Mouse (Mus musculus) stomach, embryonic 16.5 days (tissue): Measurements from ENCODE around the gene Myom1. TPM values are rescaled to one million over a fixed set of nuclear protein-coding genes. Genes with fewer than 3 reads are reported as not detected.

Experiments used
- ATAC-seq: fragments of 200-750 bp; cut with Nextera tagmentation; 2 replicates; pipeline ENCODE4 v1.8.0; 2017; ENCODE audit warnings: moderate number of reproducible peaks, moderate TSS enrichment; ENCODE audit not compliant: insufficient read depth, low FRiP score
- H3K27ac ChIP-seq: fragments of 300-500 bp; sonication (generic); 2 replicates; pipeline ENCODE4 v1.5.1; 2014; ENCODE audit warnings: low read length
- H3K27me3 ChIP-seq: fragments of 300-500 bp; sonication (generic); 2 replicates; pipeline ENCODE4 v1.6.1; 2014; ENCODE audit warnings: low read length, control low read depth, mixed read lengths; ENCODE audit not compliant: control insufficient read depth, insufficient read depth
- H3K36me3 ChIP-seq: fragments of 300-500 bp; sonication (generic); 2 replicates; pipeline ENCODE4 v1.6.1; 2014; ENCODE audit warnings: low read length; ENCODE audit not compliant: control insufficient read depth, insufficient read depth
- H3K4me1 ChIP-seq: fragments of 300-500 bp; sonication (generic); 2 replicates; pipeline ENCODE4 v1.6.1; 2014; ENCODE audit warnings: low read length, control low read depth, mixed read lengths; ENCODE audit not compliant: control insufficient read depth, insufficient read depth
- H3K4me2 ChIP-seq: fragments of 300-500 bp; sonication (generic); 2 replicates; pipeline ENCODE4 v1.6.1; 2014; ENCODE audit warnings: low read depth, low read length, mixed read lengths
- H3K4me3 ChIP-seq: fragments of 300-500 bp; sonication (generic); replicated peaks from 2 replicates; pipeline ENCODE4 v1.5.1; 2014; ENCODE audit warnings: mild to moderate bottlenecking, low read length
- H3K9ac ChIP-seq: fragments of 300-500 bp; sonication (generic); 2 replicates; pipeline ENCODE4 v1.6.1; 2014; ENCODE audit warnings: low read length
- H3K9me3 ChIP-seq: fragments of 300-500 bp; sonication (generic); replicated peaks from 2 replicates; pipeline ENCODE4 v1.6.1; 2016; ENCODE audit warnings: low read length, control low read depth; ENCODE audit not compliant: control insufficient read depth
- WGBS: fragments of 180-500 bp; shearing (Covaris S2); extraction: QIAGEN DNeasy Blood & Tissue Kit; methylation state at CpG from one replicate; pipeline ENCODE4 v1.1.7; 2014; 5-methylcytosine and 5-hydroxymethylcytosine counted together
- polyA plus RNA-seq: library from polyadenylated mRNA; unstranded; fragments of >200 nt; fragmentation: Nextera tagmentation; extraction: Ambion mirVana; gene quantifications from 2 replicates; pipeline ENCODE4 v1.2.1, GENCODE M21; 2015

The Myom1 gene
- polyA plus RNA-seq, 1 experiment from 2014 or later = 21.1 TPM

GRCm38 (mm10) chr17:71110753-71111265 lies 108.4 kb downstream of the Myom1 start:
- WGBS = 70% methylated on average over 6 of the region's 6 CpGs
- no peak overlapping the region for H3K4me2 ChIP-seq
- H3K9me3 ChIP-seq = no peaks in the 10 kb centered on the region
- no peaks in the 10 kb centered on the region for H3K4me1 ChIP-seq
- H3K9ac ChIP-seq = no peak overlapping the region
- no peak overlapping the region for H3K27ac ChIP-seq
- ATAC-seq = no peak
- H3K36me3 ChIP-seq = no peaks in the 10 kb centered on the region
- H3K27me3 ChIP-seq = no peaks in the 10 kb centered on the region
- no peak overlapping the region for H3K4me3 ChIP-seq

- no peaks in the 10 kb centered on the region for H3K9me3 ChIP-seq
- H3K27ac ChIP-seq = no peak overlapping the region
- H3K4me1 ChIP-seq = no peaks in the 10 kb centered on the region
- no peaks in the 10 kb centered on the region for H3K36me3 ChIP-seq
- H3K4me2 ChIP-seq = no peak overlapping the region
- no peak for ATAC-seq
- H3K27me3 ChIP-seq = no peaks in the 10 kb centered on the region
- WGBS = 71% methylated on average over 3 of the region's 3 CpGs
- H3K9ac ChIP-seq = no peak overlapping the region
- H3K4me3 ChIP-seq = no peak overlapping the region
Observed at GRCm38 (mm10) chr17:71112689-71113088, 110.3 kb downstream of the Myom1 start.

GRCm38 (mm10) chr17:71114282-71114681 lies 111.8 kb downstream of the Myom1 start:
- no peak overlapping the region for H3K27ac ChIP-seq
- H3K9ac ChIP-seq = no peak overlapping the region
- no peaks in the 10 kb centered on the region for H3K4me1 ChIP-seq
- H3K4me3 ChIP-seq = no peak overlapping the region
- ATAC-seq = no peak
- no peak overlapping the region for H3K4me2 ChIP-seq
- WGBS = 65% methylated on average over 4 of the region's 4 CpGs
- no peaks in the 10 kb centered on the region for H3K27me3 ChIP-seq
- no peaks in the 10 kb centered on the region for H3K36me3 ChIP-seq
- no peaks in the 10 kb centered on the region for H3K9me3 ChIP-seq

- Histone ChIP-seq H3K4me1 (no peaks in the 10 kb centered on the region), H3K27ac (no peak overlapping the region), H3K9me3 (no peaks in the 10 kb centered on the region), H3K36me3 (no peaks in the 10 kb centered on the region), H3K27me3 (no peaks in the 10 kb centered on the region), H3K4me2 (no peak overlapping the region), H3K4me3 (no peak overlapping the region), H3K9ac (no peak overlapping the region)
- ATAC-seq = no peak
- WGBS = 91% methylated on average over 4 of the region's 4 CpGs
Observed at GRCm38 (mm10) chr17:71117956-71118355, 115.5 kb downstream of the Myom1 start.

GRCm38 (mm10) chr17:71118607-71119006 lies 116.2 kb downstream of the Myom1 start:
- no peak for ATAC-seq
- Histone ChIP-seq H3K36me3 (no peaks in the 10 kb centered on the region), H3K27me3 (no peaks in the 10 kb centered on the region), H3K9ac (no peak overlapping the region), H3K27ac (no peak overlapping the region), H3K4me1 (no peaks in the 10 kb centered on the region), H3K4me2 (no peak overlapping the region), H3K9me3 (no peaks in the 10 kb centered on the region), H3K4me3 (no peak overlapping the region)
- WGBS = 74% methylated on average over 4 of the region's 4 CpGs

- Histone ChIP-seq H3K9me3 (no peaks in the 10 kb centered on the region), H3K4me2 (no peak overlapping the region), H3K4me1 (peaks cover 8% of the 10 kb centered on the region; the same call in 1 of the 2 replicates), H3K27me3 (no peaks in the 10 kb centered on the region), H3K27ac (no peak overlapping the region), H3K9ac (no peak overlapping the region), H3K36me3 (no peaks in the 10 kb centered on the region), H3K4me3 (no peak overlapping the region)
- 37% methylated on average over 4 of the region's 6 CpGs for WGBS
- ATAC-seq = no peak
Observed at GRCm38 (mm10) chr17:71120626-71121025, 118.2 kb downstream of the Myom1 start.

- Histone ChIP-seq H3K4me3 (no peak overlapping the region), H3K4me1 (peaks cover 8% of the 10 kb centered on the region; the same call in 1 of the 2 replicates), H3K36me3 (no peaks in the 10 kb centered on the region), H3K9ac (no peak overlapping the region), H3K9me3 (no peaks in the 10 kb centered on the region), H3K27me3 (no peaks in the 10 kb centered on the region), H3K4me2 (no peak overlapping the region), H3K27ac (no peak overlapping the region)
- ATAC-seq = no peak
- 62% methylated on average over 8 of the region's 8 CpGs for WGBS
Observed at GRCm38 (mm10) chr17:71124061-71124670, 121.7 kb downstream of the Myom1 start.

GRCm38 (mm10) chr17:71124674-71125073 lies 122.2 kb downstream of the Myom1 start:
- no peaks in the 10 kb centered on the region for H3K27me3 ChIP-seq
- H3K4me1 ChIP-seq = peaks cover 8% of the 10 kb centered on the region; the same call in 1 of the 2 replicates
- no peaks in the 10 kb centered on the region for H3K9me3 ChIP-seq
- no peaks in the 10 kb centered on the region for H3K36me3 ChIP-seq
- H3K4me2 ChIP-seq = no peak overlapping the region
- H3K4me3 ChIP-seq = no peak overlapping the region
- H3K27ac ChIP-seq = no peak overlapping the region
- WGBS = 77% methylated on average over 1 of the region's 1 CpGs
- ATAC-seq = no peak
- H3K9ac ChIP-seq = no peak overlapping the region

- WGBS = 52% methylated on average over 12 of the region's 12 CpGs
- H3K27me3 ChIP-seq = no peaks in the 10 kb centered on the region
- peaks cover 17% of the 10 kb centered on the region; the same call in 1 of the 2 replicates for H3K4me1 ChIP-seq
- no peak overlapping the region for H3K9ac ChIP-seq
- no peak for ATAC-seq
- no peak overlapping the region for H3K27ac ChIP-seq
- H3K36me3 ChIP-seq = no peaks in the 10 kb centered on the region
- H3K4me3 ChIP-seq = no peak overlapping the region
- H3K4me2 ChIP-seq = no peak overlapping the region
- no peaks in the 10 kb centered on the region for H3K9me3 ChIP-seq
Observed at GRCm38 (mm10) chr17:71125519-71125918, 123.1 kb downstream of the Myom1 start.
